Mouse (Mus musculus) thymus, adult 2 months (tissue): ENCODE measurements around the gene Mylk.

Source experiments
- CTCF ChIP-seq: fragments of 200-500 bp; IDR thresholded peaks from 2 replicates; pipeline ENCODE4 v1.5.1; 2012; ENCODE audit warnings: mild to moderate bottlenecking, control low read depth, low read length, moderate library complexity, borderline replicate concordance; ENCODE audit not compliant: control insufficient read depth, poor library complexity, insufficient read depth; ENCODE audit errors: extremely low read depth
- POLR2A ChIP-seq: fragments of 200-500 bp; IDR thresholded peaks from 2 replicates; pipeline ENCODE4 v1.6.1; 2012; ENCODE audit warnings: mild to moderate bottlenecking, low read length, control low read depth, moderate library complexity; ENCODE audit not compliant: control insufficient read depth, poor library complexity, insufficient read depth; ENCODE audit errors: extremely low read depth

DNA sequence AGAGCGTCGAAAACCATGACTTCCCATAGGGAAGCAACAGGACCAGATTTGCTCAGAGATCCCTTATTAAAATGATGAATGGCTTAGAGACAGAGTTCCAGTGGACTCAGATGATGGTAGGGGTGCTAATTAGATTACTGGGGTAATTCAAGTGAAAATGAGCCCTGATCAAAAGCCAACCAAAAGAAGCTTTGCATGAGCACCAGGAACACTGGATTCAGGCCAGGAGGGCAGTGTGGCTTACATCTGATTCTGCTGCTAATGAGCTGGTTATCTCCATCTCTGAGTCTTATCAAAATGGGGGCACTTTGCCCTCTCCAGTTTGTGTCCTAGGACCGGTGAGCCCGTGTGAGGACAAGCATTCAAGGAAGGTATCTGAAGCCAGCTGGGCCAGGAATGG is 23.4 kb downstream of the Mylk start:
- TF ChIP-seq POLR2A (no peak), CTCF (no peak)
